Comparison of ENCODE assay signal across 10 mouse cellular contexts in the genomic region with DNA sequence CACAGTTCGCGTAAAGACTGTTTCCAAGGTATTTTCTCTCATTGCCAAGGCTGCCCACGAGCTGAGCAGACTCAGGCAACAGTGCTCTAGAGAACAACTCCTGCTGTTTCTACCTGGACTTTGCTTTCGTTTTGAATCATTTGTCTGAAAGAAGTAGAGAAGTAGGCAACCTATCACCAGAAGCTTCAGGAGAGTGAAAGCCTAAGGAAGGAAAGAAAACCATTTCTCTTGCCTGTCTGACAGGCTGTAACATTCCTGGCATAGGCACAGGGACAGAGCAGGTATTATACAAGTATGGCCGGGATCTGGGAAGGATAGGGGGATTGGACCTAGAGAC.
DNase-seq lines count a peak whose midpoint lies in the region; ATAC-seq and TF ChIP-seq lines count a peak whose summit lies in the region.
"Had no signal": no experiment of that assay in that cellular context is flagged by ENCODE, and none has a peak within 500 bp of the region (broad histone marks: within the 10 kb centered on the region; RNA-seq: fewer than 3 reads in every experiment).

No protein-coding gene starts in this region.

- 0 out of 2 replicates have a peak, but pooled peaks cover 7% of the 10 kb centered on the region for H3K4me1 ChIP-seq in kidney, postnatal 0 days (replicated peaks; ENCODE audit: insufficient read depth, low read length)
- peaks cover 40% of the 10 kb centered on the region for H3K4me1 ChIP-seq in embryonic facial prominence, embryonic 10.5 days
- peaks cover 8% of the 10 kb centered on the region for H3K4me1 ChIP-seq in liver, embryonic 13.5 days (replicated peaks)
- H3K4me1 ChIP-seq: forebrain, embryonic 15.5 days had no signal

- no peaks in the 10 kb centered on the region for H3K36me3 ChIP-seq in kidney, postnatal 0 days (ENCODE audit: insufficient read depth, low read length)
- no peaks in the 10 kb centered on the region for H3K36me3 ChIP-seq in embryonic facial prominence, embryonic 10.5 days (replicated peaks)
- no peaks in the 10 kb centered on the region for H3K36me3 ChIP-seq in liver, embryonic 13.5 days
- H3K36me3 ChIP-seq: forebrain, embryonic 15.5 days had no signal

- H3K27ac ChIP-seq in gastrocnemius, adult 2 months: peak overlapping the region; percentile 38; the same call in 1 of the 2 replicates
- H3K27ac ChIP-seq in kidney, postnatal 0 days: no peak overlapping the region
- H3K27ac ChIP-seq in embryonic facial prominence, embryonic 10.5 days (replicated peaks): peak overlapping the region; percentile 77
- H3K27ac ChIP-seq in liver, embryonic 13.5 days: no peak overlapping the region
- H3K27ac ChIP-seq: forebrain, embryonic 15.5 days had no signal

- no peak for TF ChIP-seq CTCF in gastrocnemius, adult 2 months (IDR thresholded peaks at IDR 0.05)
- no peak for TF ChIP-seq CTCF in kidney, postnatal 0 days (IDR thresholded peaks at IDR 0.05; ENCODE audit: low read depth)

- ATAC-seq in kidney, postnatal 0 days (replicated peaks; ENCODE audit: low FRiP score, low read depth): no peak
- ATAC-seq in liver, embryonic 13.5 days (ENCODE audit: low read depth): no peak
- ATAC-seq: forebrain, embryonic 15.5 days had no signal

- H3K4me2 ChIP-seq in kidney, postnatal 0 days (ENCODE audit: low read length): peak overlapping the region; percentile 34; the same call in 1 of the 2 replicates
- H3K4me2 ChIP-seq in liver, embryonic 13.5 days: peak overlapping the region; percentile 24
- H3K4me2 ChIP-seq: forebrain, embryonic 15.5 days had no signal

- intact Hi-C loops in gastrocnemius, adult 2 months (cut with DNase I): no loop called here
- intact Hi-C loops in gastrocnemius, postnatal 14 days (cut with DNase I; ENCODE audit: low total_unique reads): no loop called here

- 75% methylated on average over 5 of the region's 5 CpGs for WGBS in kidney, postnatal 0 days
- WGBS in embryonic facial prominence, embryonic 10.5 days: 70% methylated on average over 5 of the region's 5 CpGs
- WGBS in liver, embryonic 13.5 days (ENCODE audit: insufficient replicate concordance): 58% methylated on average over 5 of the region's 5 CpGs

- no peak for DNase-seq in gastrocnemius, adult 2 months
- no peak for DNase-seq in gastrocnemius, postnatal 14 days
- no peak for DNase-seq in kidney, postnatal 0 days (ENCODE audit: low spot score)
- DNase-seq in kidney, adult 18-20 months: no peak
- DNase-seq in embryonic facial prominence, embryonic 10.5 days (ENCODE audit: low spot score): no peak
- no peak for DNase-seq in liver, embryonic 13.5 days
- no peak for DNase-seq in layer of hippocampus, adult 11-12 months (ENCODE audit: low spot score)
- DNase-seq in spleen, postnatal 36 days (ENCODE audit: low spot score in 2 of 2): no peak
- DNase-seq: layer of hippocampus, postnatal 36 days had no signal

- no peaks in the 10 kb centered on the region for H3K27me3 ChIP-seq in kidney, postnatal 0 days (ENCODE audit: insufficient read depth, low read length)
- no peaks in the 10 kb centered on the region for H3K27me3 ChIP-seq in embryonic facial prominence, embryonic 10.5 days (replicated peaks; ENCODE audit: low read depth, poor library complexity, severe bottlenecking)
- no peaks in the 10 kb centered on the region for H3K27me3 ChIP-seq in liver, embryonic 13.5 days
- H3K27me3 ChIP-seq: forebrain, embryonic 15.5 days had no signal

- H3K9ac ChIP-seq in kidney, postnatal 0 days (ENCODE audit: low read depth, low read length): no peak overlapping the region
- no peak overlapping the region for H3K9ac ChIP-seq in liver, embryonic 13.5 days
- H3K9ac ChIP-seq: forebrain, embryonic 15.5 days had no signal

- H3K4me3 ChIP-seq in gastrocnemius, adult 2 months: peak overlapping the region; percentile 60
- no peak overlapping the region for H3K4me3 ChIP-seq in kidney, postnatal 0 days (replicated peaks; ENCODE audit: low read depth, low read length)
- H3K4me3 ChIP-seq in embryonic facial prominence, embryonic 10.5 days: peak overlapping the region; percentile 36
- H3K4me3 ChIP-seq in liver, embryonic 13.5 days (replicated peaks): no peak overlapping the region
- H3K4me3 ChIP-seq: forebrain, embryonic 15.5 days had no signal

- H3K9me3 ChIP-seq in kidney, postnatal 0 days (replicated peaks; ENCODE audit: low read length): no peaks in the 10 kb centered on the region
- no peaks in the 10 kb centered on the region for H3K9me3 ChIP-seq in embryonic facial prominence, embryonic 10.5 days
- no peaks in the 10 kb centered on the region for H3K9me3 ChIP-seq in liver, embryonic 13.5 days (replicated peaks)
- H3K9me3 ChIP-seq: forebrain, embryonic 15.5 days had no signal

Comparison
In these comparisons a context has a peak if more than half of its experiments do, and no peak if none do; other contexts are left out.
1. H3K27ac ChIP-seq: peak in gastrocnemius, adult 2 months (single experiment) and embryonic facial prominence, embryonic 10.5 days (single experiment); none in kidney, postnatal 0 days (single experiment) and liver, embryonic 13.5 days (single experiment).
2. H3K4me3 ChIP-seq: peak in gastrocnemius, adult 2 months (single experiment) and embryonic facial prominence, embryonic 10.5 days (single experiment); none in kidney, postnatal 0 days (single experiment) and liver, embryonic 13.5 days (single experiment).